Mouse (Mus musculus): Measurements from ENCODE around the gene Gp9. TPM values are rescaled to one million over a fixed set of nuclear protein-coding genes. Genes with fewer than 3 reads are reported as not detected.
A peak's percentile ranks its signal among the peaks of the same experiment; 100 is the strongest.

The Gp9 gene
- polyA plus RNA-seq, 1 experiment, result not detected

DNA sequence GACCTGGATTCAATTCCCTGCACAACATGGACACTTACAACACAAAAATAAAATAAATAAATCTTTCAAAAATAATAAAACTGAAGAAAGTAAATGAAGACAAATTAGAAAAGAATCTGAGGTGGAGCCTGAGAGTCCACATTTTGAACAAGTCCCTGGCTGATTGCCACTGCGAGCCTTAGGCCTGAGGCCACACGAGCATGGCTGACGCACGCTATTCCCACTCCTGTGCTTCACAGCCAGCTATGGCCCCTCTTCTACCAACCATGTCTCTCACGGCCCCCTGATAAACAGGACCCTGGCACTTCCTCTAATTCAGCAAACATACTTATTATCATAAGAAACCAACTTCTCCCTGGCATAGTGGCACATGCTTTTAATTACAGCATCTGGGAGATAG, 8.7 kb downstream of the Gp9 start:
- Histone ChIP-seq H3K79me2 (ENCODE audit: control insufficient read depth, insufficient read depth) (no peaks in the 10 kb centered on the region), H3K4me3 (no peak overlapping the region), H3K36me3 (ENCODE audit: control insufficient read depth, insufficient read depth) (no peaks in the 10 kb centered on the region), H3K27me3 (ENCODE audit: control insufficient read depth, insufficient read depth, insufficient read length) (no peaks in the 10 kb centered on the region), H3K4me2 (ENCODE audit: low read depth) (peak overlapping the region; percentile 6), H3ac (ENCODE audit: control insufficient read depth, insufficient read length) (no peak overlapping the region)
- TF ChIP-seq POLR2AphosphoS2 (IDR thresholded peaks at IDR 0.05; ENCODE audit: insufficient read length, low read depth) (no peak), MYOG (IDR thresholded peaks at IDR 0.05; ENCODE audit: control insufficient read depth in 1 of 3, insufficient read depth in 1 of 3, insufficient read length in 2 of 3, low read depth in 2 of 3) (no peak), CEBPB (IDR thresholded peaks at IDR 0.05; ENCODE audit: insufficient read depth, poor library complexity, severe bottlenecking) (no peak), USF1 (IDR thresholded peaks at IDR 0.05; ENCODE audit: low read depth) (no peak), E2F4 (IDR thresholded peaks at IDR 0.05; ENCODE audit: insufficient read depth) (no peak), SRF (IDR thresholded peaks at IDR 0.05; ENCODE audit: control insufficient read depth, insufficient read length, low read depth) (no peak), MAX (IDR thresholded peaks at IDR 0.05; ENCODE audit: low read depth) (no peak), TCF12 (IDR thresholded peaks at IDR 0.05; ENCODE audit: insufficient read depth, poor library complexity, severe bottlenecking) (no peak), MYOD1 (IDR thresholded peaks at IDR 0.05; ENCODE audit: control insufficient read depth in 1 of 3, insufficient read length in 2 of 3, low read depth in 2 of 3) (no peak), TCF3 (IDR thresholded peaks at IDR 0.05; ENCODE audit: insufficient read length, low read depth) (no peak), REST (IDR thresholded peaks at IDR 0.05; ENCODE audit: insufficient read depth, insufficient read length) (no peak), POLR2A (IDR thresholded peaks at IDR 0.05; ENCODE audit: insufficient read length, low read depth) (no peak)

DNA sequence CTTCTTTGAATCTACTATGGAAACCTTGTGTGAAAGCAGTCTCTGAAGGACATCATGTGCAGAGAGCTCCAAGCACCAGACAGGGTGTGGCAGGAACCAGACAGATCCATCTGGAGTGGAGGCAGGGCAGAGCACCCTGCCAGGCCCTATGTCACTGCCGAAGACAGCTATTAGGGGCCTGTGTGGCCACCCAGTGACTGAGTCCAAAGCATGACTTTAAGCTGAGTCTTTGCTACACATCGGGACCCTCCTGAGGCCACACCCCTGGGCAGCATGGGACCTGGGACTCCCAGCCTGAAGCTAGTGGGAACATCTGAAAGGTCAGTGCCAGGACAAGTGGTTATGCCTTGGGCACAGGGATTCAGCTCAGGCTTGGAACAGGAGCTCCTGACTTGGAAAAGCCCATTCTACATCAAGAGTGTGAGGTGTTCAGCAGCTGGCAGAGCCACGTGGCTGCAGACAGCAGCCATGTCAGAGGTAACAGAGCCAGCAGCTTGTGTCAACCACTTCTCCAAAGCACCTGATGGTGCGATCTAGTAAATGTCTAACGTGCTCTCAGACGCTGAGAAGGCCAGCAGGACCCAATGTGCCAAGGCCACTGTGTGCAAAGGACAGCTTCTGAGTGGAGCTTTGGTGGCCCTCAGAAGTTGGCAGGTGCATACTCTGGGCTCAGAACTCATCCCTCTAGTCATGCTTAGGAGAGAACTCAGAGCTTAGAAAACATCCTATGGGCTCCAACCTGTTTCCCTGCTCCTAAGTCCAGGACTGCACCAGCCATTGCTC, 9.4 kb downstream of the Gp9 start:
- Histone ChIP-seq H3K4me3 (no peak overlapping the region), H3K79me2 (ENCODE audit: control insufficient read depth, insufficient read depth) (no peaks in the 10 kb centered on the region), H3K27me3 (ENCODE audit: control insufficient read depth, insufficient read depth, insufficient read length) (no peaks in the 10 kb centered on the region), H3ac (ENCODE audit: control insufficient read depth, insufficient read length) (no peak overlapping the region), H3K36me3 (ENCODE audit: control insufficient read depth, insufficient read depth) (no peaks in the 10 kb centered on the region), H3K4me2 (ENCODE audit: low read depth) (no peak overlapping the region)
- TF ChIP-seq POLR2AphosphoS2 (IDR thresholded peaks at IDR 0.05; ENCODE audit: insufficient read length, low read depth) (peak; percentile 9), USF1 (IDR thresholded peaks at IDR 0.05; ENCODE audit: low read depth) (no peak), MAX (IDR thresholded peaks at IDR 0.05; ENCODE audit: low read depth) (no peak)

- no peak overlapping the region for H3K4me3 ChIP-seq
- H3K4me2 ChIP-seq (ENCODE audit: low read depth), result no peak overlapping the region
- TF ChIP-seq CEBPB (IDR thresholded peaks at IDR 0.05; ENCODE audit: insufficient read depth, poor library complexity, severe bottlenecking), result no peak
- no peak for TF ChIP-seq MYOD1 (IDR thresholded peaks at IDR 0.05; ENCODE audit: control insufficient read depth in 1 of 3, insufficient read length in 2 of 3, low read depth in 2 of 3)
- TF ChIP-seq E2F4 (IDR thresholded peaks at IDR 0.05; ENCODE audit: insufficient read depth), result no peak
- no peak for TF ChIP-seq USF1 (IDR thresholded peaks at IDR 0.05; ENCODE audit: low read depth)
- no peak for TF ChIP-seq MAX (IDR thresholded peaks at IDR 0.05; ENCODE audit: low read depth)
- no peak for TF ChIP-seq SRF (IDR thresholded peaks at IDR 0.05; ENCODE audit: control insufficient read depth, insufficient read length, low read depth)
- H3K36me3 ChIP-seq (ENCODE audit: control insufficient read depth, insufficient read depth), result no peaks in the 10 kb centered on the region
- H3ac ChIP-seq (ENCODE audit: control insufficient read depth, insufficient read length), result no peak overlapping the region
- H3K79me2 ChIP-seq (ENCODE audit: control insufficient read depth, insufficient read depth), result no peaks in the 10 kb centered on the region
- no peaks in the 10 kb centered on the region for H3K27me3 ChIP-seq (ENCODE audit: control insufficient read depth, insufficient read depth, insufficient read length)
Measured at GRCm38 (mm10) chr6:87788266-87788895, 10.5 kb downstream of the Gp9 start.

DNA sequence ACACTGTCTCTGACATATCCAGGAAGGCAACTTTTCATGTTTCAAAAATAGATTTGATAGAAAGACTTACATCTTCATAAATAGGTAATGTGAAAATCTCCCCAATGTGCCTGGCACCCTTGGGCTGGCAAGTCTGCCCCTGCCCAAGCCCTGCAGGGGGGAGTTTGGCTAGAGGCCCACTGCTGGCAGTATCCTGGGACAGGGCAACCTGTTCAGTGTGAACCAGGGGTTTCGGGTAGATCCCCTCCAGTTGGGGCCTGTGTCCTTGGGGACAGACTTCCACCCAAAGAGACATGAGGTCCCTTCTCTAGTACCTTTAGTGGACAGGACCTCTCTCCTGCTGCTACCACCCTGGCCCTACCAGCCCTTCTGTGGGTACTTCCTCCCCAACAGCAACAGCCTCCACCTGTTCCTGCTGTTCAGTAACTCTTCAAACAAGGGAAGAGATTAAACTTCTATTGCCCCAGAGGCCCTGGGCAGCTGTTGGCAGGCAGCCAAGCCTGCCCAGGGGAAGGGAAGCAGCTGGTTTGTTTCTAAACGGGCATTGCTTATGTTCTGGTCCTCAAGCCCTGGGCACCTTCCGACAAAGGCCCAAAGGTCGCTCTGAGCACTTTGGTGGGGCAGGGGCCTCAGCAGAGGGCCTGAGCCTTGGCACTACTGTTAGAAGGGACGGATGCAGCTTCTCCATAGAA, 11.2 kb downstream of the Gp9 start:
- H3K4me2 ChIP-seq (ENCODE audit: low read depth), result no peak overlapping the region
- H3ac ChIP-seq (ENCODE audit: control insufficient read depth, insufficient read length), result no peak overlapping the region
- H3K4me3 ChIP-seq, result no peak overlapping the region
- TF ChIP-seq MYOG (IDR thresholded peaks at IDR 0.05; ENCODE audit: control insufficient read depth in 1 of 3, insufficient read depth in 1 of 3, insufficient read length in 2 of 3, low read depth in 2 of 3), result peak; percentile 68 to 89 (median 78)
- TF ChIP-seq MYOD1 (IDR thresholded peaks at IDR 0.05; ENCODE audit: control insufficient read depth in 1 of 3, insufficient read length in 2 of 3, low read depth in 2 of 3), result peak; percentile 84 to 88 (median 88)
- TF ChIP-seq TCF12 (IDR thresholded peaks at IDR 0.05; ENCODE audit: insufficient read depth, poor library complexity, severe bottlenecking), result peak; percentile 57
- TF ChIP-seq MAX (IDR thresholded peaks at IDR 0.05; ENCODE audit: low read depth), result no peak
- no peak for TF ChIP-seq E2F4 (IDR thresholded peaks at IDR 0.05; ENCODE audit: insufficient read depth)
- no peak for TF ChIP-seq POLR2AphosphoS2 (IDR thresholded peaks at IDR 0.05; ENCODE audit: insufficient read length, low read depth)
- no peak for TF ChIP-seq REST (IDR thresholded peaks at IDR 0.05; ENCODE audit: insufficient read depth, insufficient read length)
- H3K27me3 ChIP-seq (ENCODE audit: control insufficient read depth, insufficient read depth, insufficient read length), result no peaks in the 10 kb centered on the region
- no peaks in the 10 kb centered on the region for H3K79me2 ChIP-seq (ENCODE audit: control insufficient read depth, insufficient read depth)
- no peaks in the 10 kb centered on the region for H3K36me3 ChIP-seq (ENCODE audit: control insufficient read depth, insufficient read depth)

GRCm38 (mm10) chr6:87789791-87790190, 11.9 kb downstream of the Gp9 start:
- no peaks in the 10 kb centered on the region for H3K36me3 ChIP-seq (ENCODE audit: control insufficient read depth, insufficient read depth)

More at GRCm38 (mm10) chr6:87789791-87790190, 11.9 kb downstream of the Gp9 start:
- no peaks in the 10 kb centered on the region for H3K79me2 ChIP-seq (ENCODE audit: control insufficient read depth, insufficient read depth)
- H3ac ChIP-seq (ENCODE audit: control insufficient read depth, insufficient read length), result no peak overlapping the region
- no peaks in the 10 kb centered on the region for H3K27me3 ChIP-seq (ENCODE audit: control insufficient read depth, insufficient read depth, insufficient read length)
- no peak for TF ChIP-seq REST (IDR thresholded peaks at IDR 0.05; ENCODE audit: insufficient read depth, insufficient read length)
- TF ChIP-seq MYOG (IDR thresholded peaks at IDR 0.05; ENCODE audit: control insufficient read depth in 1 of 3, insufficient read depth in 1 of 3, insufficient read length in 2 of 3, low read depth in 2 of 3), result no peak
- no peak for TF ChIP-seq TCF3 (IDR thresholded peaks at IDR 0.05; ENCODE audit: insufficient read length, low read depth)
- TF ChIP-seq MYOD1 (IDR thresholded peaks at IDR 0.05; ENCODE audit: control insufficient read depth in 1 of 3, insufficient read length in 2 of 3, low read depth in 2 of 3), result no peak
- no peak for TF ChIP-seq CEBPB (IDR thresholded peaks at IDR 0.05; ENCODE audit: insufficient read depth, poor library complexity, severe bottlenecking)
- no peak for TF ChIP-seq POLR2AphosphoS2 (IDR thresholded peaks at IDR 0.05; ENCODE audit: insufficient read length, low read depth)
- TF ChIP-seq POLR2A (IDR thresholded peaks at IDR 0.05; ENCODE audit: insufficient read length, low read depth), result no peak
- H3K4me2 ChIP-seq (ENCODE audit: low read depth), result no peak overlapping the region
- H3K4me3 ChIP-seq, result no peak overlapping the region

Measured in myocyte (in vitro differentiated cells).